Mouse (Mus musculus): ENCODE results near the gene Atxn7l1.

- TF ChIP-seq CTCF (IDR thresholded peaks at IDR 0.05; ENCODE audit: insufficient read depth, low read depth, low read length) (no peak), POLR2A (IDR thresholded peaks at IDR 0.05; ENCODE audit: insufficient read depth, low read depth, low read length) (no peak)
Measured at GRCm38 (mm10) chr12:33169777-33170494, 22.4 kb downstream of the Atxn7l1 start.

Data from olfactory bulb, adult 2 months (tissue).